8 mouse cellular contexts compared by ENCODE assay signal in genomic region chr9:119894339-119895009, GRCm38 (mm10). TPM values are rescaled to one million over a fixed set of nuclear protein-coding genes. Genes with fewer than 3 reads are reported as not detected.
DNase-seq lines count a peak whose midpoint lies in the region; ATAC-seq lines count a peak whose summit lies in the region.

Gene Wdr48, plus strand, starts transcription at chr9:119894878.

- peak within 1 kb of the TSS; percentile 95 for H3K4me2 ChIP-seq in forebrain, embryonic 14.5 days (ENCODE audit: low read length)
- peak within 1 kb of the TSS; percentile 88 for H3K4me2 ChIP-seq in neural tube, embryonic 15.5 days

- no peaks in the 10 kb centered on the region for H3K27me3 ChIP-seq in forebrain, embryonic 14.5 days (replicated peaks; ENCODE audit: control insufficient read depth, insufficient read depth, low read length)
- no peaks in the 10 kb centered on the region; the same call in 1 of the 2 replicates for H3K27me3 ChIP-seq in neural tube, embryonic 15.5 days (replicated peaks)

- peak; percentile 99 for ATAC-seq in forebrain, embryonic 14.5 days
- peak; percentile 99 for ATAC-seq in neural tube, embryonic 15.5 days (ENCODE audit: low FRiP score)

- H3K4me1 ChIP-seq in forebrain, embryonic 14.5 days (ENCODE audit: control insufficient read depth, insufficient read depth, low read length), result peaks cover 11% of the 10 kb centered on the region
- peaks cover 21% of the 10 kb centered on the region for H3K4me1 ChIP-seq in neural tube, embryonic 15.5 days

- WGBS in forebrain, embryonic 14.5 days, result 5% methylated on average over 34 of the region's 34 CpGs
- 4% methylated on average over 34 of the region's 34 CpGs for WGBS in neural tube, embryonic 15.5 days

- intact Hi-C loops in heart, postnatal 14 days (cut with DNase I), result loop anchor here (5.0 kb wide), 1 partner anchor 437 kb away; no protein-coding TSS in a partner anchor

- H3K9me3 ChIP-seq in forebrain, embryonic 14.5 days (replicated peaks; ENCODE audit: control insufficient read depth, low read length), result no peaks in the 10 kb centered on the region
- no peaks in the 10 kb centered on the region for H3K9me3 ChIP-seq in neural tube, embryonic 15.5 days (replicated peaks)

- peak within 1 kb of the TSS; percentile 83 for H3K9ac ChIP-seq in forebrain, embryonic 14.5 days (ENCODE audit: low read length)
- H3K9ac ChIP-seq in neural tube, embryonic 15.5 days (replicated peaks), result peak within 1 kb of the TSS; percentile 79

- H3K36me3 ChIP-seq in forebrain, embryonic 14.5 days (ENCODE audit: control insufficient read depth, insufficient read depth, low read length), result no peaks in the 10 kb centered on the region
- peaks cover under 1% of the 10 kb centered on the region; the same call in 1 of the 2 replicates for H3K36me3 ChIP-seq in neural tube, embryonic 15.5 days

- H3K27ac ChIP-seq in forebrain, embryonic 14.5 days (ENCODE audit: low read depth, low read length), result peak within 1 kb of the TSS; percentile 80
- peak within 1 kb of the TSS; percentile 88 for H3K27ac ChIP-seq in neural tube, embryonic 15.5 days (replicated peaks)

- peak within 1 kb of the TSS; percentile 96 for H3K4me3 ChIP-seq in forebrain, embryonic 14.5 days (ENCODE audit: low read depth, low read length)
- peak within 1 kb of the TSS; percentile 94 for H3K4me3 ChIP-seq in neural tube, embryonic 15.5 days (replicated peaks)

- peak; percentile 99 for DNase-seq in ES-CJ7 (ENCODE audit: low read depth, low spot score)
- peak; percentile 95 for DNase-seq in cerebellum, adult 11 months
- peak; percentile 100 for DNase-seq in forebrain, embryonic 14.5 days (ENCODE audit: low spot score)
- DNase-seq in heart, postnatal 14 days, result peak; percentile 94 to 98
- DNase-seq in layer of hippocampus, adult 11-12 months (ENCODE audit: low spot score), result peak; percentile 98
- DNase-seq in lung, adult 18-20 months, result peak; percentile 98 to 99
- DNase-seq in testis, postnatal 14 days (ENCODE audit: low spot score), result peak; percentile 98

RNA-seq across cellular contexts. Expression of gene Wdr48, which starts in this region (rescaled TPM):
- 77.3 TPM in 2 replicates for polyA plus RNA-seq in forebrain, embryonic 14.5 days (2014; fragmentation: Nextera tagmentation; extraction: Ambion mirVana)
- total RNA-seq in heart, postnatal 14 days (2021), result 10 to 100 TPM; 28.9 to 29.6 TPM
- 52.4 and 54.6 TPM in 2 replicates for polyA plus RNA-seq in neural tube, embryonic 15.5 days (2015; fragmentation: Nextera tagmentation; extraction: Ambion mirVana)

Comparison
In these comparisons a context has a peak if more than half of its experiments do, and no peak if none do; other contexts are left out.
1. Peak in every context shown above with its lines: DNase-seq, ATAC-seq, H3K4me3 ChIP-seq and H3K27ac ChIP-seq.